ENCODE assay signal across 8 mouse cellular contexts in the genomic region with DNA sequence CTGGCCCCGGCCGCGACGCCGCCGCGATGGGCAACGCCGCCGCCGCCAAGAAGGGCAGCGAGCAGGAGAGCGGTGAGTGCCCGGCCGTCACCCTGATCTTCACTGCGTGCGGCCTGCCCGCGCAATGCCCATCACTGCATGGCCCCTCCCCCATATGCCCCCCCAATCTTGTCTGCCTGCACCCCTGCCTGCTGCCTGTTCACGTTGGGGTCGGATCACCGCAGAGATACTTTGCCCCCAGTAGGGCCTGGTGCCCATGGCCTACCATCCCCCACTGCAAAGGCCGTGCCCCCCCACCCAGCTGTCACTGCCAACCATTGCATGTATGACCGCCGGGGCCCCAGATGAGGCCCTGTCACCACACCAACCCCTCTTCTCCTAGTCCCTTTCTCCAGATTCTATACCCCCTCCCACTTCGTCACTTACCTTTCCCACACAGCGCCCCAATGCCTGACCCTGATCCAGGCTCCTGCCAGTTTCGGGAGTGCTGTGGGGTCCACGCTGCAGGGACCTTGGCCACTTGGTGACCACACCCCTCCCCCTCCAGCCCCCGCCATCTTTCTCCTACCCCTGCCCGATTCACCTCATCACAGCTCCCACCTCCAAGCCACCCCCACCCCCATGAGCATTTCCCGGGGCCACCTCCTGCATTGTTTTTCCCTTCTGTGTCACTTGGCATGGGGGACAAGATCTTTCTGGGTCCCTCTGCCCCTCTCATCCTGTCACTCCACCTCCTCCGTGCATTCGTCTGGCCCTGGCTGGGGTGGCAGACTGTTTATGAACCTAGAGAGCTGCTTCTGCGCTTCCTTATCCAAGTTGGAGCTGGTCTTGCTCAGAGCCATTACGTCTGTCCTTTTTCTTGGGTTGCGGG. TPM values are rescaled to one million over a fixed set of nuclear protein-coding genes. Genes with fewer than 3 reads are reported as not detected.
DNase-seq lines count a peak whose midpoint lies in the region; ATAC-seq and TF ChIP-seq lines count a peak whose summit lies in the region.

No protein-coding gene starts in this region.

- no peaks in the 10 kb centered on the region for H3K9me3 ChIP-seq in hindbrain, embryonic 14.5 days (ENCODE audit: control insufficient read depth, low read length)

- no peak for DNase-seq in kidney, adult 2 months
- DNase-seq in kidney, adult 9 months = no peak
- peak; percentile 32 for DNase-seq in MN1 (ENCODE audit: low spot score)
- peak; percentile 46 to 70 for DNase-seq in cerebellum, postnatal 25 days
- DNase-seq in hindbrain, embryonic 14.5 days (ENCODE audit: low spot score) = peak; percentile 25
- DNase-seq in lung, postnatal 14 days = peak; percentile 14
- DNase-seq in thymus, postnatal 14 days = peak; percentile 51

- peak; percentile 44 for ATAC-seq in hindbrain, embryonic 14.5 days (ENCODE audit: low FRiP score)
- no peak for ATAC-seq in activated CD4-positive, CD25-positive, alpha-beta regulatory T cell, adult 4 months

- H3K4me2 ChIP-seq in hindbrain, embryonic 14.5 days (replicated peaks) = peak overlapping the region; percentile 96

- TF ChIP-seq CTCF in kidney, adult 2 months (conservative IDR thresholded peaks at IDR 0.05; ENCODE audit: insufficient read depth, insufficient read length, low read depth, low read length) = no peak

- H3K27me3 ChIP-seq in kidney, adult 2 months (replicated peaks; ENCODE audit: control insufficient read depth, insufficient read depth, low read length) = no peaks in the 10 kb centered on the region
- no peaks in the 10 kb centered on the region for H3K27me3 ChIP-seq in hindbrain, embryonic 14.5 days (ENCODE audit: control insufficient read depth, insufficient read depth, low read length)

- 5% methylated on average over 37 of the region's 37 CpGs for WGBS in kidney, adult 2 months
- WGBS in hindbrain, embryonic 14.5 days = 2% methylated on average over 32 of the region's 37 CpGs

- H3K4me1 ChIP-seq in kidney, adult 2 months (ENCODE audit: control insufficient read depth, insufficient read depth, low read length) = peaks cover 27% of the 10 kb centered on the region
- H3K4me1 ChIP-seq in hindbrain, embryonic 14.5 days (replicated peaks; ENCODE audit: control insufficient read depth, insufficient read depth, low read length) = peaks cover 32% of the 10 kb centered on the region

- H3K27ac ChIP-seq in kidney, adult 2 months (ENCODE audit: insufficient read depth, low read depth, low read length) = peak overlapping the region; percentile 48; the same call in 1 of the 2 replicates
- peak overlapping the region; percentile 79 for H3K27ac ChIP-seq in hindbrain, embryonic 14.5 days

- H3K36me3 ChIP-seq in kidney, adult 2 months (ENCODE audit: control insufficient read depth, insufficient read depth, low read length) = no peaks in the 10 kb centered on the region
- H3K36me3 ChIP-seq in hindbrain, embryonic 14.5 days (replicated peaks; ENCODE audit: control insufficient read depth, insufficient read depth) = peaks cover 4% of the 10 kb centered on the region; the same call in 1 of the 2 replicates

- H3K9ac ChIP-seq in hindbrain, embryonic 14.5 days = peak overlapping the region; percentile 92

- no peak for TF ChIP-seq POLR2A in kidney, adult 2 months (IDR thresholded peaks at IDR 0.05; ENCODE audit: low read depth, low read length)

- H3K4me3 ChIP-seq in kidney, adult 2 months (ENCODE audit: insufficient read depth, low read depth, low read length) = peak overlapping the region; percentile 79
- H3K4me3 ChIP-seq in hindbrain, embryonic 14.5 days (replicated peaks; ENCODE audit: low read length) = peak overlapping the region; percentile 96

RNA-seq across cellular contexts. Expression of a gene that starts 0.6 kb away (rescaled TPM):
- 88.3 and 95.6 TPM in 2 replicates for polyA plus RNA-seq in kidney, adult 2 months (2012; rRNA removed)
- 194 and 218 TPM in 2 replicates for polyA plus RNA-seq in hindbrain, embryonic 14.5 days (2014; fragmentation: Nextera tagmentation; extraction: Ambion mirVana)
- 10 to 100 TPM; 18.9 to 22.0 TPM for polyA plus RNA-seq in activated CD4-positive, CD25-positive, alpha-beta regulatory T cell, adult 4 months (2017; shearing (Covaris generic))

RNA-seq across cellular contexts. Expression of a gene that starts 18.1 kb away (rescaled TPM):
- polyA plus RNA-seq in kidney, adult 2 months (2012; rRNA removed) = 2.0 and 3.6 TPM in 2 replicates
- 10.5 and 10.7 TPM in 2 replicates for polyA plus RNA-seq in hindbrain, embryonic 14.5 days (2014; fragmentation: Nextera tagmentation; extraction: Ambion mirVana)
- polyA plus RNA-seq in activated CD4-positive, CD25-positive, alpha-beta regulatory T cell, adult 4 months (2017; shearing (Covaris generic)) = 10 to 100 TPM; 69.0 to 76.6 TPM

RNA-seq across cellular contexts. Expression of a gene that starts 18.4 kb away (rescaled TPM):
- polyA plus RNA-seq in kidney, adult 2 months (2012; rRNA removed) = 2.7 and 3.2 TPM in 2 replicates
- polyA plus RNA-seq in hindbrain, embryonic 14.5 days (2014; fragmentation: Nextera tagmentation; extraction: Ambion mirVana) = 0.76 and 1.1 TPM in 2 replicates
- under 1 TPM; 0.24 to 0.66 TPM for polyA plus RNA-seq in activated CD4-positive, CD25-positive, alpha-beta regulatory T cell, adult 4 months (2017; shearing (Covaris generic))

RNA-seq across cellular contexts. Expression of a gene that starts 24.1 kb away (rescaled TPM):
- polyA plus RNA-seq in kidney, adult 2 months (2012; rRNA removed) = 37.2 and 44.5 TPM in 2 replicates
- polyA plus RNA-seq in hindbrain, embryonic 14.5 days (2014; fragmentation: Nextera tagmentation; extraction: Ambion mirVana) = 11.1 and 11.3 TPM in 2 replicates
- polyA plus RNA-seq in activated CD4-positive, CD25-positive, alpha-beta regulatory T cell, adult 4 months (2017; shearing (Covaris generic)) = 1 to 10 TPM; 5.5 to 5.9 TPM

RNA-seq across cellular contexts. Expression of a gene that starts 27.9 kb away (rescaled TPM):
- 5.1 and 7.0 TPM in 2 replicates for polyA plus RNA-seq in kidney, adult 2 months (2012; rRNA removed)
- 0.54 and 0.76 TPM in 2 replicates for polyA plus RNA-seq in hindbrain, embryonic 14.5 days (2014; fragmentation: Nextera tagmentation; extraction: Ambion mirVana)
- under 1 TPM in 1 of 2 experiments, not detected in 1; 0.95 TPM for polyA plus RNA-seq in activated CD4-positive, CD25-positive, alpha-beta regulatory T cell, adult 4 months (2017; shearing (Covaris generic))

Comparison
In these comparisons a context has a peak if more than half of its experiments do, and no peak if none do; other contexts are left out.
1. DNase-seq: peak in MN1 (single experiment), cerebellum, postnatal 25 days (2 of 2), hindbrain, embryonic 14.5 days (single experiment), lung, postnatal 14 days (single experiment) and thymus, postnatal 14 days (single experiment); none in kidney, adult 2 months (single experiment) and kidney, adult 9 months (single experiment).